Mouse (Mus musculus): ENCODE results near the gene Uck2. TPM values are rescaled to one million over a fixed set of nuclear protein-coding genes. Genes with fewer than 3 reads are reported as not detected.

Gene Uck2
- polyA plus RNA-seq, 1 experiment, result 7.4 TPM

GRCm38 (mm10) chr1:167305501-167306137, 20.5 kb upstream of the Uck2 start:
- Histone ChIP-seq H3K36me3 (ENCODE audit: control insufficient read depth) (peaks cover 12% of the 10 kb centered on the region), H3K9me3 (ENCODE audit: control insufficient read depth, low read length) (no peaks in the 10 kb centered on the region), H3K4me1 (ENCODE audit: control insufficient read depth) (peaks cover 38% of the 10 kb centered on the region), H3K27me3 (ENCODE audit: control insufficient read depth) (peaks cover 6% of the 10 kb centered on the region), H3K4me3 (replicated peaks) (no peak overlapping the region)
- TF ChIP-seq GATA1 (IDR thresholded peaks at IDR 0.05; ENCODE audit: low read length) (no peak), TAL1 (IDR thresholded peaks at IDR 0.05; ENCODE audit: low read length) (no peak)

- Histone ChIP-seq H3K27me3 (ENCODE audit: control insufficient read depth) (peaks cover 10% of the 10 kb centered on the region), H3K4me1 (ENCODE audit: control insufficient read depth) (peaks cover 4% of the 10 kb centered on the region)
These were observed 15.0 kb upstream of the Uck2 start for GRCm38 (mm10) chr1:167300122-167300521.

GRCm38 (mm10) chr1:167295679-167296402, 10.7 kb upstream of the Uck2 start:
- peaks cover 21% of the 10 kb centered on the region for H3K27me3 ChIP-seq (ENCODE audit: control insufficient read depth)
- H3K4me1 ChIP-seq (ENCODE audit: control insufficient read depth), result peaks cover 9% of the 10 kb centered on the region
- TF ChIP-seq TAL1 (IDR thresholded peaks at IDR 0.05; ENCODE audit: low read length) (no peak), GATA1 (IDR thresholded peaks at IDR 0.05; ENCODE audit: low read length) (no peak)
- no peaks in the 10 kb centered on the region for H3K9me3 ChIP-seq (ENCODE audit: control insufficient read depth, low read length)
- no peak overlapping the region for H3K4me3 ChIP-seq (replicated peaks)
- no peaks in the 10 kb centered on the region for H3K36me3 ChIP-seq (ENCODE audit: control insufficient read depth)

More at GRCm38 (mm10) chr1:167300122-167300521, 15.0 kb upstream of the Uck2 start:
- Histone ChIP-seq H3K9me3 (ENCODE audit: control insufficient read depth, low read length) (no peaks in the 10 kb centered on the region), H3K36me3 (ENCODE audit: control insufficient read depth) (no peaks in the 10 kb centered on the region), H3K4me3 (replicated peaks) (no peak overlapping the region)
- TF ChIP-seq GATA1 (IDR thresholded peaks at IDR 0.05; ENCODE audit: low read length) (no peak), TAL1 (IDR thresholded peaks at IDR 0.05; ENCODE audit: low read length) (no peak)

GRCm38 (mm10) chr1:167292447-167292846, 7.3 kb upstream of the Uck2 start:
- H3K4me1 ChIP-seq (ENCODE audit: control insufficient read depth), result peaks cover 36% of the 10 kb centered on the region
- no peak overlapping the region for H3K4me3 ChIP-seq (replicated peaks)
- no peaks in the 10 kb centered on the region for H3K9me3 ChIP-seq (ENCODE audit: control insufficient read depth, low read length)
- H3K27me3 ChIP-seq (ENCODE audit: control insufficient read depth), result peaks cover 38% of the 10 kb centered on the region
- TF ChIP-seq TAL1 (IDR thresholded peaks at IDR 0.05; ENCODE audit: low read length), result no peak
- TF ChIP-seq GATA1 (IDR thresholded peaks at IDR 0.05; ENCODE audit: low read length), result no peak
- H3K36me3 ChIP-seq (ENCODE audit: control insufficient read depth), result no peaks in the 10 kb centered on the region

- TF ChIP-seq TAL1 (IDR thresholded peaks at IDR 0.05; ENCODE audit: low read length), result no peak
- Histone ChIP-seq H3K9me3 (ENCODE audit: control insufficient read depth, low read length) (no peaks in the 10 kb centered on the region), H3K36me3 (ENCODE audit: control insufficient read depth) (no peaks in the 10 kb centered on the region), H3K27me3 (ENCODE audit: control insufficient read depth) (peaks cover 46% of the 10 kb centered on the region), H3K4me1 (ENCODE audit: control insufficient read depth) (peaks cover 44% of the 10 kb centered on the region), H3K4me3 (replicated peaks) (no peak overlapping the region)
These were observed 6.5 kb upstream of the Uck2 start for GRCm38 (mm10) chr1:167291610-167292009.

GRCm38 (mm10) chr1:167290263-167290592, 5.1 kb upstream of the Uck2 start:
- no peak overlapping the region for H3K4me3 ChIP-seq (replicated peaks)
- H3K36me3 ChIP-seq (ENCODE audit: control insufficient read depth), result no peaks in the 10 kb centered on the region
- peaks cover 56% of the 10 kb centered on the region for H3K27me3 ChIP-seq (ENCODE audit: control insufficient read depth)
- TF ChIP-seq GATA1 (IDR thresholded peaks at IDR 0.05; ENCODE audit: low read length) (no peak), TAL1 (IDR thresholded peaks at IDR 0.05; ENCODE audit: low read length) (no peak)
- no peaks in the 10 kb centered on the region for H3K9me3 ChIP-seq (ENCODE audit: control insufficient read depth, low read length)
- H3K4me1 ChIP-seq (ENCODE audit: control insufficient read depth), result peaks cover 48% of the 10 kb centered on the region

- Histone ChIP-seq H3K9me3 (ENCODE audit: control insufficient read depth, low read length) (no peaks in the 10 kb centered on the region), H3K27me3 (ENCODE audit: control insufficient read depth) (peaks cover 58% of the 10 kb centered on the region), H3K4me1 (ENCODE audit: control insufficient read depth) (peaks cover 54% of the 10 kb centered on the region), H3K4me3 (replicated peaks) (no peak overlapping the region), H3K36me3 (ENCODE audit: control insufficient read depth) (no peaks in the 10 kb centered on the region)
- no peak for TF ChIP-seq GATA1 (IDR thresholded peaks at IDR 0.05; ENCODE audit: low read length)
- no peak for TF ChIP-seq TAL1 (IDR thresholded peaks at IDR 0.05; ENCODE audit: low read length)
These were observed 4.6 kb upstream of the Uck2 start for GRCm38 (mm10) chr1:167289567-167290262.

- H3K36me3 ChIP-seq (ENCODE audit: control insufficient read depth), result no peaks in the 10 kb centered on the region
- peaks cover 58% of the 10 kb centered on the region for H3K27me3 ChIP-seq (ENCODE audit: control insufficient read depth)
- H3K9me3 ChIP-seq (ENCODE audit: control insufficient read depth, low read length), result no peaks in the 10 kb centered on the region
- no peak for TF ChIP-seq GATA1 (IDR thresholded peaks at IDR 0.05; ENCODE audit: low read length)
- no peak for TF ChIP-seq TAL1 (IDR thresholded peaks at IDR 0.05; ENCODE audit: low read length)
- H3K4me3 ChIP-seq (replicated peaks), result peak overlapping the region; percentile 54
- H3K4me1 ChIP-seq (ENCODE audit: control insufficient read depth), result peaks cover 62% of the 10 kb centered on the region
These were observed 3.8 kb upstream of the Uck2 start for GRCm38 (mm10) chr1:167288665-167289538.
